Mouse (Mus musculus) erythroblast, embryonic 14.5 days (primary cell): ENCODE results near the gene Usp4. TPM values are rescaled to one million over a fixed set of nuclear protein-coding genes. Genes with fewer than 3 reads are reported as not detected.
"Not testable (repeated sequence)": the region's sequence is repeated elsewhere in the genome, so short reads cannot be mapped to it uniquely, and the experiment has no call there.

ENCODE experiments used
- H3K27me3 ChIP-seq: 2 replicates; pipeline ENCODE4 v1.6.1; 2012; ENCODE audit warnings: inconsistent platforms; ENCODE audit not compliant: control insufficient read depth
- H3K36me3 ChIP-seq: 2 replicates; pipeline ENCODE4 v1.6.1; 2012; ENCODE audit warnings: mild to moderate bottlenecking, inconsistent platforms; ENCODE audit not compliant: control insufficient read depth
- H3K4me1 ChIP-seq: 2 replicates; pipeline ENCODE4 v1.6.1; 2012; ENCODE audit warnings: inconsistent platforms; ENCODE audit not compliant: control insufficient read depth
- H3K4me3 ChIP-seq: replicated peaks from 2 replicates; pipeline ENCODE3; 2012; ENCODE audit warnings: moderate library complexity, mild to moderate bottlenecking, inconsistent platforms
- H3K9me3 ChIP-seq: 2 replicates; pipeline ENCODE4 v1.6.1; 2012; ENCODE audit warnings: low read length, inconsistent platforms, mixed read lengths; ENCODE audit not compliant: control insufficient read depth
- GATA1 ChIP-seq: IDR thresholded peaks from 2 replicates; pipeline ENCODE4 v1.6.1; 2012; ENCODE audit warnings: low read length, inconsistent platforms, mixed read lengths
- TAL1 ChIP-seq: IDR thresholded peaks from 3 replicates; pipeline ENCODE4 v1.6.1; 2012; ENCODE audit warnings: low read length, inconsistent platforms, mixed read lengths
- polyA plus RNA-seq: library from polyadenylated mRNA; stranded (reverse); fragments of >175 nt; gene quantifications from 2 replicates; pipeline ENCODE4 v1.2.3, GENCODE M21; 2012

Usp4 gene
- polyA plus RNA-seq, 1 experiment: 16.0 TPM

DNA sequence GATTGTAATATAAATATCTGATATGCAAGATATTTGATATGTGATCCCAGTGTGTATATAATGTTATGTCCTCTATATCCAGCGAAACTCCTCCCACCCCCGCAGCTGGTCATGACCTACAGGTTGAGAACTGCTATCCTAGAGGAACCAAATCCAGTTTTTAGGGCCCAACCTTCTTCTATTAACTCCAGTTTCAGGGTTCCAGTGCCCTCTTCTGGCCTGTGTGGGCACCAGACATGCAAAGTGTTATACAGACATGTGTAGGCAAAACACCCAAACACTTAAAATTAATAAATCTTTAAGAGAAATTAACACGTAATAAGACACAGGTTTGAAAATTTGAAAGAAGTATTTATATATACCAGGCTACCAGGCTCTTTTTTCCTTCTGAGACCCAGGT, 30.1 kb upstream of the Usp4 start:
- H3K9me3 ChIP-seq: no peaks in the 10 kb centered on the region
- H3K4me1 ChIP-seq: peaks cover 32% of the 10 kb centered on the region
- H3K36me3 ChIP-seq: peaks cover 94% of the 10 kb centered on the region
- TF ChIP-seq GATA1 (no peak), TAL1 (no peak)
- H3K4me3 ChIP-seq: no peak overlapping the region
- no peaks in the 10 kb centered on the region for H3K27me3 ChIP-seq

DNA sequence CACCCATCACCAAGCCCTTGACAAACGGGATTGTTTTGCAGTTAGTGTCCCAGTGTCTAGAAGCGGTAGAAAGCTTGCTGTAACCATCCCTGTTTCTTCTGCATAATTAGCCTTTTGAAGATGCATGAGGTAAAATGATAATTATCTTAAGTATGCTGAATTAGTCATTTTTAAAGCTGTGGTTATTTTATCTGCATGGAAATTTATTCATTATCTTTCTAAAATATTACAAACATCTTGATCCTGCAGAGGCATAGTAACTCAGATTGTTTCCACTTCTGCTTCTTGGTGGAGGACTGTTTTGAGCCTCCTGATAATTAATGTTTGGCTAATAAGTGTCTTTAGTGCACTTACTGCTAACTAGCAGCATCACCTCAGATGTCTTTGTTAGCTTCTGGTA, 29.2 kb upstream of the Usp4 start:
- Histone ChIP-seq H3K4me1 (peaks cover 36% of the 10 kb centered on the region), H3K9me3 (no peaks in the 10 kb centered on the region), H3K36me3 (peaks cover 95% of the 10 kb centered on the region), H3K27me3 (no peaks in the 10 kb centered on the region), H3K4me3 (no peak overlapping the region)
- TF ChIP-seq TAL1 (no peak), GATA1 (no peak)

DNA sequence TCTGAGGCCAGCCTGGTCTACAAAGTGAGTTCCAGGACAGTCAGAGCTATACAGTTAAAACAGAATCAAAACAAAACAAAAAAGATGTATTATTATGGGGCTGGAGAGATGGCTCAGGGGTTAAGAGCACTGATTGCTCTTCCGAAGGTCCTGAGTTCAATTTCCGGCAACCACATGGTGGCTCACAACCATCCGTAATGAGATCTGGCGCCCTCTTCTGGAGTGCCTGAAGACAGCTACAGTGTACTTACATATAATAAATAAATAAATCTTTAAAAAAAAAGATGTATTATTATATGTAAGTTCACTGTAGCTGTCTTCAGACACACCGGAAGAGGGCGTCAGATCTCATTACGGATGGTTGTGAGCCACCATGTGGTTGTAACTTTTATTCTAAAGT, 25.6 kb upstream of the Usp4 start:
- H3K4me1 ChIP-seq: peaks cover 44% of the 10 kb centered on the region
- H3K9me3 ChIP-seq, H3K27me3 ChIP-seq, H3K4me3 ChIP-seq: not testable (repeated sequence)
- H3K36me3 ChIP-seq: peaks cover 96% of the 10 kb centered on the region

DNA sequence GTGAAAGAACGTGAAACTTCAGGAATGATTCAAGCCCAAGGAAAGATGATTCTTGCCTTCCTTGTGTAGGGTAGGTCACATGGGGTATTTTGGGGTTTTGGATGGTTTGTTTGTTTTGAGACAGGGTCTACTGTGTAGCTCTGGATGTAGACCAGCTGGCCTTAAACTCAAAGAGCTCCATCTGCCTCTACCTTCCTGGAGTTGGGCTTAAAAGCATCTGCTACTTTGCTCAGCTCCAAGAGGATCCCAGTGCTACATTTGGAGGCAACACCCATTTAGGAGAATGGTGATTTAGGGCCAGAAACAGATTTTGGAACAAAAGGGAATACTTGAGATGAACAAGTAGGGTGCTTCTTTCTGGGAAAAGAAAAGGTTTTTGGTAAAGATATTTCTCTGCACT, 22.9 kb upstream of the Usp4 start:
- H3K4me1 ChIP-seq: peaks cover 41% of the 10 kb centered on the region
- TF ChIP-seq GATA1 (no peak), TAL1 (no peak)
- peaks cover 97% of the 10 kb centered on the region for H3K36me3 ChIP-seq
- H3K9me3 ChIP-seq: peaks cover 6% of the 10 kb centered on the region
- H3K27me3 ChIP-seq: no peaks in the 10 kb centered on the region
- H3K4me3 ChIP-seq: no peak overlapping the region

DNA sequence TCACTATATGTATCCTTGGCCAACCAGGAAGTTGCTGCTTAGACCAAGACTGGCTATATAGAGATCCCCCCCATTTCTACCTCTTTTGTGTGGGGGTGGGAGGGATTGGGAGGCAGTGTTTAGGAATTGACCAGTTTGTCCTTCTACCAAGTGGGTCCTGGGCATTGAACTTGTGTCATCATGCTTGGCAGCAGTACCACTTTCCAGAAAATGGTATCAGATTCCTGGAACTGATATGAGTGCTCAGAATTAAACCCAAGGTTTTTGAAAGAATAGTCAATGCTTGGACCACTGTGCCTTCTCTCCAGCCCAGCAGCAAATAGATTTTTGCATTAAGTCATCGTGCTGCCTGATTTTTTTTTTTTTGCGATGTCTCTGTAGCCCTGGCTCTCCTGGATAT, 21.8 kb upstream of the Usp4 start:
- H3K4me3 ChIP-seq: no peak overlapping the region
- TF ChIP-seq TAL1: no peak
- TF ChIP-seq GATA1: 0 out of 2 replicates have a peak, but pooled peaks have one; percentile 36
- no peaks in the 10 kb centered on the region for H3K27me3 ChIP-seq
- peaks cover 6% of the 10 kb centered on the region for H3K9me3 ChIP-seq
- H3K4me1 ChIP-seq: peaks cover 38% of the 10 kb centered on the region
- H3K36me3 ChIP-seq: peaks cover 97% of the 10 kb centered on the region

GRCm38 (mm10) chr9:108337848-108338550, 9.7 kb upstream of the Usp4 start:
- TF ChIP-seq TAL1 (no peak), GATA1 (no peak)
- Histone ChIP-seq H3K4me1 (peaks cover 51% of the 10 kb centered on the region), H3K9me3 (peaks cover 3% of the 10 kb centered on the region; the same call in 1 of the 2 replicates), H3K36me3 (peaks cover 97% of the 10 kb centered on the region), H3K27me3 (no peaks in the 10 kb centered on the region), H3K4me3 (peak overlapping the region; percentile 74)

DNA sequence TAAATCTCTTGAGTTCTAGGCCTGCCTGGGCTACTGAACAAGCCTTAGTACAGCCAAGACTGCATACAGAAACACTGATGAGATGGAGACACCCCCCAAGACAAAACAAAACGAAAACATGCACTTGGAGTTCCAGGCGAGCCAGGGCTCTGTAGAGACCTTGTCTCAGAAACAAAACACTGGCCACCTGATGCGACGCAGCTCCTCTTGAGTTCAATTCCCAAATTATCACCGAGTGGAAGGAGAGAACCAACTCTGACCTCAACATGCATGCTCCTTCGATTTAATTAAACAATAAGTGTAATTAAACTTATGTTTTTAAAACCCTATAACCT, 9.1 kb upstream of the Usp4 start:
- no peaks in the 10 kb centered on the region for H3K27me3 ChIP-seq
- peak overlapping the region; percentile 74 for H3K4me3 ChIP-seq
- TF ChIP-seq GATA1: no peak
- no peak for TF ChIP-seq TAL1
- peaks cover 54% of the 10 kb centered on the region for H3K4me1 ChIP-seq
- H3K36me3 ChIP-seq: peaks cover 96% of the 10 kb centered on the region
- peaks cover 3% of the 10 kb centered on the region; the same call in 1 of the 2 replicates for H3K9me3 ChIP-seq

GRCm38 (mm10) chr9:108338886-108339781, 8.5 kb upstream of the Usp4 start, which contains the start of gene Gpx1:
Gpx1 (plus strand) TSS chr9:108338903.
- Histone ChIP-seq H3K4me3 (peak within 1 kb of the TSS; percentile 74), H3K9me3 (peaks cover 3% of the 10 kb centered on the region; the same call in 1 of the 2 replicates), H3K36me3 (peaks cover 95% of the 10 kb centered on the region), H3K4me1 (peaks cover 58% of the 10 kb centered on the region), H3K27me3 (no peaks in the 10 kb centered on the region)
- no peak for TF ChIP-seq GATA1
- TF ChIP-seq TAL1: peak; percentile 27; the same call in 1 of the 3 replicates

DNA sequence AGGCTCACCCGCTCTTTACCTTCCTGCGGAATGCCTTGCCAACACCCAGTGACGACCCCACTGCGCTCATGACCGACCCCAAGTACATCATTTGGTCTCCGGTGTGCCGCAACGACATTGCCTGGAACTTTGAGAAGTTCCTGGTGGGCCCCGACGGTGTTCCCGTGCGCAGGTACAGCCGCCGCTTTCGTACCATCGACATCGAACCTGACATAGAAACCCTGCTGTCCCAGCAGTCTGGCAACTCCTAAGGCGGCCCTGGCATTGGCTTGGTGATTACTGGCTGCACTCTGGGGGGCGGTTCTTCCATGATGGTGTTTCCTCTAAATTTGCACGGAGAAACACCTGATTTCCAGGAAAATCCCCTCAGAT, 7.8 kb upstream of the Usp4 start:
- Histone ChIP-seq H3K4me3 (peak overlapping the region; percentile 74), H3K4me1 (peaks cover 65% of the 10 kb centered on the region), H3K27me3 (no peaks in the 10 kb centered on the region), H3K9me3 (peaks cover 3% of the 10 kb centered on the region; the same call in 1 of the 2 replicates), H3K36me3 (peaks cover 94% of the 10 kb centered on the region)
- no peak for TF ChIP-seq TAL1
- TF ChIP-seq GATA1: no peak
